Comparison of ENCODE assay signal across 8 mouse cellular contexts in the genomic region with DNA sequence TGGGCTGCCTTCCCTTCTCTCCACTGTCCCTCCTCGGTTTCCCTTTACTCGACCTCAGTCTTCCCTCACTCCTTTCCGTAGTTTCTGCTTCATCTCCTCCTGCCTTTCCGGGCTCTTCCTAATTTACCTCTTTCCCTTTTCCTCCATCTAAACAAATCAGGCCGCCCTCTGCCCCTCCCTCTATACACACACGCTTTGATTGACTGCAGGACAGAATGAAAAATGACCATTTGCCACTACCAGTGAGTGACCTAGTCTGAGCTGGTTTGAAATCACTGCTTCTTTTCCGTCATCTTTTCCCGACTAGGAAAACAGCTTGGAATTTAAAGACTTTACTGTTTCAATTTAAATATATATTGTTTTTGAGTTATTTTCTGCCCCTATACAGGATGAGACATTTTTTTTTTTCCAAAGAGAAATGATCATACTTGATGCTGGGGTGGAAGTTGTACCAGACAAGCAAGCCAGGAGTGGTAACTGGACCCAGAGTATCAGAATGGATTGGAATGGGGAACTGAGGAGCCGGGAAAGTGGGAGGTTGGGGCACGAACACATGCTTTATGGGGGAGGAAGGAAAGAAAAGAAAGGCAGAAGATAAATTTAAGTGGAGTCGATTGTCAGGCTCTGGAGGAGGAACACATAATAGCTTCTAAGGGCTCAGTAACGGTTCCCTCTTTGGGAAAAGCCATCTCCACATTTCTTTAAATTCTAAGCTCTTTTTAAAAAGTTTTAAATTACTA.
DNase-seq lines count a peak whose midpoint lies in the region; ATAC-seq and TF ChIP-seq lines count a peak whose summit lies in the region.

No protein-coding gene starts in this region.

- H3K27me3 ChIP-seq in heart, embryonic 14.5 days (ENCODE audit: control insufficient read depth, insufficient read depth, low read length) = peaks cover 34% of the 10 kb centered on the region
- H3K27me3 ChIP-seq in hindbrain, embryonic 12.5 days = no peaks in the 10 kb centered on the region
- no peaks in the 10 kb centered on the region; the same call in 1 of the 2 replicates for H3K27me3 ChIP-seq in midbrain, embryonic 12.5 days

- peak overlapping the region; percentile 51; the same call in 1 of the 2 replicates for H3K9ac ChIP-seq in heart, embryonic 14.5 days (ENCODE audit: low read length)
- H3K9ac ChIP-seq in hindbrain, embryonic 12.5 days = peak overlapping the region; percentile 66
- peak overlapping the region; percentile 69 for H3K9ac ChIP-seq in midbrain, embryonic 12.5 days (replicated peaks)

- H3K4me3 ChIP-seq in heart, embryonic 14.5 days (ENCODE audit: control insufficient read depth in 1 of 2, insufficient read depth in 1 of 2, low read depth in 1 of 2, low read length in 2 of 2) = peak overlapping the region; percentile 52 to 53
- peak overlapping the region; percentile 53 for H3K4me3 ChIP-seq in bone marrow macrophage, adult 2 months (ENCODE audit: insufficient read depth, low read length)
- peak overlapping the region; percentile 46 for H3K4me3 ChIP-seq in hindbrain, embryonic 12.5 days
- H3K4me3 ChIP-seq in midbrain, embryonic 12.5 days = peak overlapping the region; percentile 52

- no peak for DNase-seq in heart, postnatal 4 days
- no peak for DNase-seq in testis, postnatal 10 days (ENCODE audit: low spot score)
- no peak for DNase-seq in adrenal gland, postnatal 25 days

- peaks cover 3 to 8% of the 10 kb centered on the region in 2 experiments; a peak in 3 of 4 replicates for H3K4me1 ChIP-seq in heart, embryonic 14.5 days (ENCODE audit: control insufficient read depth in 2 of 2, insufficient read depth in 2 of 2, low read length in 2 of 2)
- no peaks in the 10 kb centered on the region for H3K4me1 ChIP-seq in bone marrow macrophage, adult 2 months (ENCODE audit: control insufficient read depth, insufficient read depth, low read length)
- H3K4me1 ChIP-seq in hindbrain, embryonic 12.5 days = peaks cover 22% of the 10 kb centered on the region
- H3K4me1 ChIP-seq in midbrain, embryonic 12.5 days = peaks cover 28% of the 10 kb centered on the region

- no peaks in the 10 kb centered on the region for H3K36me3 ChIP-seq in heart, embryonic 14.5 days (ENCODE audit: control insufficient read depth, insufficient read depth, low read length)
- H3K36me3 ChIP-seq in hindbrain, embryonic 12.5 days = no peaks in the 10 kb centered on the region
- no peaks in the 10 kb centered on the region for H3K36me3 ChIP-seq in midbrain, embryonic 12.5 days

- no peak overlapping the region for H3K27ac ChIP-seq in heart, embryonic 14.5 days (replicated peaks in 1 of 2; ENCODE audit: control insufficient read depth in 1 of 2, insufficient read depth in 1 of 2, low read depth in 2 of 2, low read length in 2 of 2)
- no peak overlapping the region for H3K27ac ChIP-seq in bone marrow macrophage, adult 2 months (ENCODE audit: insufficient read depth, low read depth, low read length)
- H3K27ac ChIP-seq in hindbrain, embryonic 12.5 days = peak overlapping the region; percentile 69
- peak overlapping the region; percentile 77 for H3K27ac ChIP-seq in midbrain, embryonic 12.5 days (replicated peaks)

- H3K4me2 ChIP-seq in heart, embryonic 14.5 days (ENCODE audit: low read length) = peak overlapping the region; percentile 94
- peak overlapping the region; percentile 70 for H3K4me2 ChIP-seq in hindbrain, embryonic 12.5 days (replicated peaks)
- peak overlapping the region; percentile 81 for H3K4me2 ChIP-seq in midbrain, embryonic 12.5 days (replicated peaks)

- no peaks in the 10 kb centered on the region for H3K9me3 ChIP-seq in heart, embryonic 14.5 days (ENCODE audit: control insufficient read depth, low read length)
- H3K9me3 ChIP-seq in hindbrain, embryonic 12.5 days (replicated peaks) = no peaks in the 10 kb centered on the region
- no peaks in the 10 kb centered on the region for H3K9me3 ChIP-seq in midbrain, embryonic 12.5 days

- no peak for ATAC-seq in heart, embryonic 14.5 days (ENCODE audit: insufficient number of reproducible peaks, insufficient read depth, low FRiP score, low read depth)
- peak; percentile 64 for ATAC-seq in hindbrain, embryonic 12.5 days (ENCODE audit: low FRiP score)
- no peak; the same call in 1 of the 2 replicates for ATAC-seq in midbrain, embryonic 12.5 days (ENCODE audit: low FRiP score, low read depth)
- ATAC-seq in inflammation-experienced regulatory T-cells, adult 6 months = no peak

- no peak for TF ChIP-seq POLR2A in bone marrow macrophage, adult 2 months (IDR thresholded peaks at IDR 0.05; ENCODE audit: borderline replicate concordance, low read depth, low read length)

- WGBS in heart, embryonic 14.5 days = 27% methylated on average over 12 of the region's 12 CpGs
- WGBS in hindbrain, embryonic 12.5 days = 16% methylated on average over 12 of the region's 12 CpGs
- 31% methylated on average over 12 of the region's 12 CpGs for WGBS in midbrain, embryonic 12.5 days

- no peak for TF ChIP-seq CTCF in bone marrow macrophage, adult 2 months (IDR thresholded peaks at IDR 0.05; ENCODE audit: low read depth, low read length)

Comparison
In these comparisons a context has a peak if more than half of its experiments do, and no peak if none do; other contexts are left out.
1. H3K27ac ChIP-seq: peak in hindbrain, embryonic 12.5 days (single experiment) and midbrain, embryonic 12.5 days (single experiment); none in heart, embryonic 14.5 days (0 of 2) and bone marrow macrophage, adult 2 months (single experiment).
2. Peak in every context shown above with its lines, with median percentiles within 50 percentile points of each other: H3K4me2 ChIP-seq, H3K4me3 ChIP-seq and H3K9ac ChIP-seq.